Comparison of ENCODE assay signal across 25 mouse cellular contexts in the genomic region with DNA sequence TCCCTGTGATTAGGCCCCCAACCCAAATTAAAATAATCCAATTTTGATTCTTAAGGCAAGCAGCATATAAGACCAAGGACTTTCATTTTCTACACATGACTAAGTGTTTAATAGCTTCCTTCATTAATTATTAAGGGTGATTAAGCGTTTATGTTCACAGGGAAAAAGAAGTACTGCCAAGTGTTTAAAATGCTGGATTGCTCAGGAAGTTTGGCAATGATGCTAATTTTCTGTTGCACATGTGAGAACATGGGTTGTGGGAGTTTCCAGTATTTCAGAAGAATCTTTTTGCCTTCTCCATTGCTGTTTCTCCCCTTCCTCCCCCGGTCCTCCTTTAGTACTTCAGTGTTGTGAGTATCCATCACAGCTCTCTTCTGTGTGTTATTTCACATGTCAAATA.
"Had no signal": no experiment of that assay in that cellular context is flagged by ENCODE, and none has a peak within 500 bp of the region (broad histone marks: within the 10 kb centered on the region; RNA-seq: fewer than 3 reads in every experiment).

No protein-coding gene starts in this region.

- ATAC-seq: hindbrain, embryonic 16.5 days; inflammation-experienced regulatory T-cells, adult 6 months; intestine, embryonic 15.5 days; intestine, postnatal 0 days had no signal

- H3K27ac ChIP-seq: gastrocnemius, adult 2 months; heart, embryonic 13.5 days; heart, embryonic 15.5 days; hindbrain, embryonic 14.5 days; intestine, embryonic 15.5 days; kidney, embryonic 15.5 days; kidney, postnatal 0 days; left cerebral cortex, adult 2 months; limb, embryonic 10.5 days; limb, embryonic 12.5 days; liver, embryonic 13.5 days; liver, embryonic 15.5 days had no signal

- H3K4me3 ChIP-seq: gastrocnemius, adult 2 months; heart, embryonic 13.5 days; heart, embryonic 15.5 days; intestine, embryonic 15.5 days; kidney, embryonic 15.5 days; left cerebral cortex, adult 2 months; limb, embryonic 10.5 days; limb, embryonic 12.5 days; liver, embryonic 13.5 days; liver, embryonic 15.5 days had no signal

- H3K27me3 ChIP-seq: heart, embryonic 13.5 days; heart, embryonic 15.5 days; intestine, embryonic 15.5 days; kidney, embryonic 15.5 days; limb, embryonic 12.5 days; liver, embryonic 15.5 days had no signal

- H3K4me1 ChIP-seq: heart, embryonic 13.5 days had no signal

- DNase-seq: gastrocnemius, adult 2 months; gastrocnemius, postnatal 10 days; gastrocnemius, postnatal 25 days; heart, adult 18-20 months; kidney, adult 18-20 months; kidney, adult 9 months; kidney, postnatal 14 days; kidney, postnatal 36 days; liver; liver, embryonic 13.5 days had no signal

- H3K4me2 ChIP-seq: heart, embryonic 11.5 days; heart, embryonic 13.5 days; heart, embryonic 15.5 days; hindbrain, embryonic 14.5 days; intestine, embryonic 15.5 days; kidney, embryonic 15.5 days; limb, embryonic 12.5 days; liver, embryonic 11.5 days; liver, embryonic 13.5 days; liver, embryonic 15.5 days had no signal

- H3K9me3 ChIP-seq: heart, embryonic 13.5 days; heart, embryonic 15.5 days; intestine, embryonic 15.5 days; kidney, embryonic 15.5 days; limb, embryonic 10.5 days; limb, embryonic 12.5 days; liver, embryonic 13.5 days; liver, embryonic 15.5 days had no signal

- H3K9ac ChIP-seq: heart, embryonic 13.5 days; heart, embryonic 15.5 days; hindbrain, embryonic 14.5 days; intestine, embryonic 15.5 days; kidney, embryonic 15.5 days; limb, embryonic 12.5 days; liver, embryonic 13.5 days; liver, embryonic 15.5 days had no signal

- H3K36me3 ChIP-seq: heart, embryonic 13.5 days; heart, embryonic 15.5 days; intestine, embryonic 15.5 days; kidney, embryonic 15.5 days; limb, embryonic 10.5 days; limb, embryonic 12.5 days; liver, embryonic 13.5 days; liver, embryonic 15.5 days had no signal
